Mouse (Mus musculus) ES-CJ7 (cell line): Measurements from ENCODE around the gene Dnajb1.

Experiments
- DNase-seq: peaks from one replicate; pipeline ENCODE4 v3.0.0; 2011; ENCODE audit warnings: low read depth, low spot score

The Dnajb1 gene

DNA sequence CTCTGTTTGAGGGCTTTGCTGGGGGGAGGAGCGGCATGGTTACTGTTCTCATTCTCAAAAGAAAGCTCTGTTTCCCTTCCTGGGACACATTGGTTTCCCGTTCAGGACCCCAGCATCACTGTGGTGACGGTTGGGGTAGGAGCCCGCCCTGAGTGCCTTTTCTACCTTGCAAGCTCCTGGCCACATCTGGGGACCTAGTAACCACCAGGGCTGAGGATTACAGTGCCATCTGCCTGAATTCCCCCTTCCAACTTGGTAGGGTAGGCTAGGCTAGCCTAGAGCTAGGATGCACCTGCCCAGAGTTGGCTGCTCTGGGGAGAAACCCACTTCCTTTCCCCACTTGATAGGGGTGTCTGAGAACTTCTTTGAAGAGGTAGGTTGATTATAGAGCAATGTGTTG, 3.9 kb downstream of the Dnajb1 start:
- DNase-seq, result no peak

DNA sequence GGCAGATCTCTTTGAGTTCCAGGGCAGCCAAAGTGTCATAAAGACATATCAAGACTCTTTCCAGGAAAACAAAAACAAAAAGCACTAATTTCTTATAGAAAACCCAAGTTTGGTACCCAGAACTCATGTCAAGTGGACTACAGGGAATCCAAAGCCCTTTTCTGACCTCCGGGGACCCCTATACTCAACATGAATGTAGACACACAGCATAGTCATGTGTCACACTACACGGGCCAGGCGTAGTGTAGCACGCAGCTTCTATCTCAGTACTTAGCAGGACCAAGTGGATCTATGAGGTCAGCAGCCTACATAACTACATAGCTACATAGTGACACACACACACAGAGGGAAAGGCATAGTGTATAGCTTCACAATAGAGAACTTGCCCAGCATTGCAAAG, 5.7 kb downstream of the Dnajb1 start:
- no peak for DNase-seq

DNA sequence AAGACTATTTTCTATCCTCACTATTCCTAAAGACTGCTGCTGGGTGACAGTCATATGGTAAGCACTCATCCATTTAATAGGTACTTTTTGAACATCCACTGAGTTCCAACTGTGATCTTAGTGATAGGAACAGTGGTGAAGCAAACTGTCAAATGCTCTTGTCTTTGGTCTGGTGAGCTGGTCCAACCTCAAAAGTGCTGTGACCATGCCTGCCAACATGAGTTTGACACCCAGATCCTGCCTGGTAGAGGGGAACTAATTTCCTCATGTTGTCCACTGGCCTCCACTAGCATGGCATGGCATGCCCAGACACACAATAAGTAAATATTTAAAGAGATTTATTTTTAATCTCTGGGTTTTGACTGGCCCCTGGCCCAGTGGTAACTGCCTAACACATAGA, 8.6 kb downstream of the Dnajb1 start:
- DNase-seq, result no peak

DNA sequence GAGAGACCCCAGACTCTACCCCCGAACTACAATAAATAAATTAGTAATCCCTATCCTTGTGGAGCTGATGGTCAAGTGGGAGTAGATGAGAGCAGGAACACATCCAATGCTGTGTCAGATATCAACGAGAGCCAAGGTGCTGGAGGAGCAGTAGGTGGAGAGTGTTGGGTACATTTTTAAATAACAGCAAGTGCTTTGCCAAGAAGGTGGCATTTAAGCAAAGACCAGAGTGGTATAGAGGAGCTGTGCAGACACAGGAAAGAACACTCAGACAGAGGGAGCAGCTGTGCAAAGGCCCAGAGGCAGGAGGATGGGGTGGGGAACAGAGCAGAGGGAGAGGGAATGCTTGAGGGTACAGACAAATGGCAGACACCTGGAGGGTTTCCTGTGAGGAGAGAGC, 9.1 kb downstream of the Dnajb1 start:
- DNase-seq, result no peak

DNA sequence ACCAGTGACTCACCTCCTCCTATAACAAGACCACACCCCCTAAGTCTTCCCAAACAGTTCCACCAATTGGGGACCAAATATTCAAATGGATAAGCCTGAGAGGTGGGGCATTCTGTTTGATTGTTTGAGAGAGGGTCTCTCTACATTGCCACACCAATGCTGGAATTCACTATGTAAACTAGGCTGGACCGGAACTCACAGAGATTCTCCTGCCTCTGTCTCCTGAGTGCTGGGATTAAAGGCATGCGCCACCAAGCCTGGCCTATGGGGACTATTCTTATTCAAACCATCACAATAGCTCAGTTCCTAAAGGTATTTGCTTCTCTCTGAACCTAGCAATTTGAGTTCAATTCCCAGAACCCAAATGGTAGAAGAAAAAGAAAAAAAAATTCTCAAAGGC, 10.6 kb downstream of the Dnajb1 start:
- peak; percentile 55 for DNase-seq

DNA sequence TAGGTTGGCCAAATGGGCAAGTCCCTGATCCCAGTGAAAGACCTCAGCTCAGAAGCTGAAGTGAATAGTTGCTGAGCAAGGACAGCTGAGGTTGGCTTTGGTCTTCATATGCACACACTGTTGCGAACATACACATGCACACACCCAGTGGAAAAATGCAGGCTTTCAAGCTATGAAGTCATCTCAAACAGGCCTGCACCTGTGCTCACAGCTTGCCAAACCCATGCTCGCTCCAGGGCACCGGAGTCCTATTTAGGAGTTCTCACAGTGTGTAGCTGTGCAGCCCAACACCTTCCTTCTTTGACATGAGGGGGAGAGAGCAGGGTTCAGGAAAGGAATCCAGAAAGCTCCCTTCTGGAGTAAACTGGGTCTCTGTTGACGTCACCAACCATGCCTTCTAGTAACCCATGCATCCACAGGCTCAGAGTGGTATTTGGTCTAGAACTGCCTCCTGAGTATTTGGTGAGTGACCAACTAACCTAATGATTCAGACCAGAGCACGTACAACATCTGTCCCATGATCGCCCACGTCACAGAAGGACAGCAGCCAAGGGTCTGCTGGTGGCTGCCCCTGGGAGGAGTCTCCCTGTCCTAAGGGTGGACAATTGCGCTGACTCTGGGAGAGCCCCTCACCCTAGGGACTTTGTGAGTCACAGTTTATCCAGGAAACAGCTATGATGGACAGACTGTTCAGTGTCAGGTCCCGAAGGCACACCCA, 11.7 kb downstream of the Dnajb1 start:
- peak; percentile 8 for DNase-seq

DNA sequence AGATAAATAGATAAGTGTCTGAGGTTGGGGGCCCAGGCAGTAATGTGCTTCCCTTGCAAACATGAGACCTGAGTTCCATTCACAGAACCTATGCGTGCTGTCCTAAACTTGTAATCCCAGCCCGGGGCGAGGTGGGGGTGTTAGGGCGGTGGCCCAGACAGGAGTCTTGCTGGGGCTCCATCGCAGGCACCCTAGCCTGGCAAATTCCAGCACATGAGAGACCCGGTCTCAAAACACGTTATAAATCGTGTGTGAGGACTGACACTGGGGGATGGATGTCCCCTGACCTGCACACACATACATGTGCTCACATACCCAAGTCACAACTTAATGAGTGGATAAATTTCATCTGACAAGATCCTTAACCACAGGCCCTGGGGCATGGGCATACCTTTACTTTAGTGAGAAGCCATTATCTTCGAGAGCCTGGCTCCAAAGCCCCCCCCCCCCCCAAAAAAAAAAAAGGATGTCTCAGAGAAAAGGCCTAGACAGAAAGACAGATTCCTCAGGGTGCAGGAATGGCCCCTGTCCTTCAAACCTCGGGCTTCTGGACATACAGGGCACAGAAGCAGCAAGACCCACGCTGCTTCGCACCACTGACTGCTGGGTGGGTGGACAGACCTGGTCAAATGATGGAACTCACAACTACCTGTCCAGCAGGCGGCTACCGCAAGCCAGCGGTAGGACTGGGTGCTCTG, 13.8 kb downstream of the Dnajb1 start:
- DNase-seq, result no peak

DNA sequence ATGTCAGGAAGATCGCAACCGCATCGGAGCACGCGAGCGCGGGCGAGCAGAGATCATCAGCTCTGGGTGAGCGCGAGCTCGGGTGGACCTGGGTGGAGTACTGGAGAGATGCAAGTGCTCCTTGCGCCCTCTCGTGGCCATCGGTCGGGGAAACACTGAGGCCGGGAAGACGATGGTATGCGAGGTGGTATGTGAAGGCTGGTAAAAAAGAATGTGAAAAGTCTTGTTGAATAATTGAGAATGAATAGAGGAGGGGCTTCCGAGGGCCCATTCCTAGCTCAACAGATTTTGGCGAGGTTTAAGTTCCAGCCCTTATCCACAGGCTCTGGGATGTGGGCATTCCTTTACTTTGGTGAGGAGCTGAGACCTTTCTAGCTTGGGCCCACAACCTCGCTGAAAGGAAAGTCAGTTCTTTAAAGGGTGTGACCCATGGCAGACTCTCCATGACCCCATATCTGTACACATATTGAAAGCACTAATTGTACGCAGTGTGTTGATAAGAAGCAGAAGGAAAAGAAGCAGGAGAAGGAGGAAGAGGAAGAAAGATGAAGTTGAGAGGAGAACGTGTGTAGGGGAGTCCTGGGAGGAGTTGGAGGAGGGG, 14.5 kb downstream of the Dnajb1 start:
- DNase-seq, result peak; percentile 88

DNA sequence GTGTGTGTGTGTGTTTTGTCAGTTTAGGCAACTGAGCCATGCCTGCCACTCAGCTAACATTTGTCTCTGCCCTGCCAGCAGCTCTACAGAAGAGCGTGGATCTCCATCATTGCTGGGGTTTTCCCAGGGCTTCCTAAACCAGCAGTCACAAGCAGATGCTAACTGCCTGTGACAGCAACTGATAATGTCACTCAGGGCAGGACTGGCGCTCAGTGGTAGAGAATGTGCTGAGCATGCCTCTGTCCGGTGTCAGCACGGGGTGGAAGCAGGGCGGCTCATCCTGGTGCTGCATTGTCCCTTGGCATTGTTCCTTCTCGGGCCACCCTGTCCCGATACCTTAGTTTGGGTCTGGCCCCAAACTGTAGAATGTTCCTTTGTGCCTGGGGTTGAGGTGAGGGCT, 15.6 kb downstream of the Dnajb1 start:
- DNase-seq, result peak; percentile 8

DNA sequence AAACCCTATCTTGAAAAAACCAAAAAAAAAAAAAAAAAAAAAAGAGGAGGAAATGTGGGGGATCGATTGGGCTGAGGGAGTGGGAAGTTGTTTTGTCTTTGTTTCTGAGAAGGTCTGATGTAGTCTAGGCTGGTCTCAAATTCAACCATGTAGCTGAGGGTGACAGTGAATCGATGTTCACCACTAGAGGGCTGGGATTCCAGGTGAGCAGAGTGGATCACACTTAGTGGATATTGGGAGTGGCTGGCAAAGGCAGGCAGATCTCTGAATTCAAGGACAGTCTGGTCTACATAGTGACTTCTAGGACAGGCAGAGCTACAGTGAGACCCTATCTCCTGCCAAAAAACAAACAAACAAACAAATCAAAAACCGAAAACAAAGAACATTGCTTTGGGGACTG, 16.7 kb downstream of the Dnajb1 start:
- DNase-seq, result no peak

DNA sequence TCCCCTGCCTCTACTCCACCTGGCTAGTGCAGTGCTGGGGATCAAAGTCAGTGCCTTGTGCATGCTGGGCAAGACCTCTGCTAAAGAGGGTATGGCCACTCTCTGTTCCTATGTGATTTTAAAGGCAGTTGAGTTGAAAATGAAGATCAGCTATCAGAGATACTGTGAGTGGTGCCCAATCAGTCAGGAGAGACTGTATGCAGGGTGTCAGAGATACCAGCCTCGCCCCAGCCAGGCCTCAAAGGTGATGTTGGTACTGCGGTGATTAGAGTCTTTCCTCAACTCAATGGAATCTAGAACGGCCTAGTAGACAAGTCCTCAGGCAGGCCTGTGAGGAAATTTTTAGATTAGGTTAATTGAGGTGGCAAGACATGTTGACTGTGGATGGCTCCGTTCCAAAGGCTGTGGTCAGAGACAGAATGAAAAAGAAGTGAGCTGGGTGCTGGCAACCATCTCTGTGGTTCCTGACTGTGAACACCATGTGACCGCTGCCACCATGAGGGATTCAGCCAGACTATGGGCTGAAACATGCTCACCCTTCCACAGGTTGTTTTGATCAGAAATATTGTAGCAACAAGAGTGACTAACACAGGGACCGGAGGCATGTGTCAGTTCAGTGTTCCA, 17.8 kb downstream of the Dnajb1 start:
- peak; percentile 1 for DNase-seq

DNA sequence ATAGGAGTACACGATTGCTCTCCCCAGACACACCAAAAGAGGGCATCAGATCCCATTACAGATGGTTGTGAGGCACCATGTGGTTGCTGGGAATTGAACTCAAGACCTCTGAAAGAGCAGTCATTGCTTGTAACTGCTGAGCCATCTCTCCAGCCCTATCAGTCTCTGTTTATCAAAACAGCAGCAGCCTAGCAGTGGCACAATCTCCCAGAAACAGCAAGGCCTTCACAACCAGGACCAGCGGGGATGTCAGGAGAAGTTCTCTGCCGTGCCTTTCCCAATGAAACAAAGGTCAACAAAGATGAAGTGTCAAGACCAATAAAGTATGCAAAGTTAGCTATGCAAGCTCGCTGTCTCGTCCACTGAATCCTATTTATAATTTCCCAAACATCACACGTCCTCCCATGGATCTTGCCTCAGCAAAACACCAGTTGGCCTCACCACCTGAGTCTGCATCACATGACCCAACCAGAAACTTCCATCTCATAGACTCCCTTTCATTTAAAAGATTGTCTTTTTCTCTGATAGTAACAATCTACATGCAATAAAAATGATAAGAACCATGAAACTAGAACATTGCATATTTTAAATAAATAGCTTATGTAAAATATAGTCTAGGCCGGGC, 24.2 kb downstream of the Dnajb1 start:
- peak; percentile 1 for DNase-seq

DNA sequence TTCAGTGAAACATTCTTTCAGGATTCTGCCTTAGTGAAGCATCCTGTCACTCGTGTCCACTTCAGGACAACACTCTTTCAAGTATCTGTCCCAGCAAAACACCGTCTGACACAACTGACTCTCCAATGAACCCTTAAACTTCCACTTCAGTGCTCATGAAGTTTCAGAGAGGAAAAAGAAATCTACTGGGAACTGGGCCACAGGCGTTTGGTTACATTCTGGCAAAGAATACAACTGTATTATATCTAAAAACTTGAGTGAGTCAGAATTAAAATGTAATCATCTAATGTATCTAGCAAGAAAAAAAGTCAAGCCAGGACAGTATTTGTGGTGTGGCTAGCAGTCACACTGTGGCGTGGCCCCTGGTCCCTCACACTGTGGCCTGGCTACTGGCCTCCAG, 30.9 kb downstream of the Dnajb1 start:
- DNase-seq, result no peak

DNA sequence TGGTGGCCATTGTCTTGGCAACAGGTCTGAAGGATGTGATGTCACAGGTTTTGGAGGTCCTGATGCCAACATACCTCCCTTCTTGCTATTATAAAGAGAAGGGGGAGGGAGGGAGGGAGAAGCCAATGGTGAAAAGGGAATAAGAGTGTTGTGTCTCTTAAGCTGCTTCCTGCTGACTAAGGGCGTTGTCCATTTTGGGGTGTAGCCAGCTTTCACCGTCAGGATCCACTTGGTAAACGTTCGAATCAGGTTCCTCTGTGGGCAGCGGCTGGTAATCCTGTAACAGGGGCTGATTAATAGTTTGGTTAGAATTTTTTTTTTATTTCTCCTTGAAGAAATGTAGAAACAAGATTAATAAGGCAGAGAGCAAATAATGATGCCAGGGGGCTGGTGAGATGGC, 31.7 kb downstream of the Dnajb1 start:
- DNase-seq, result peak; percentile 19

DNA sequence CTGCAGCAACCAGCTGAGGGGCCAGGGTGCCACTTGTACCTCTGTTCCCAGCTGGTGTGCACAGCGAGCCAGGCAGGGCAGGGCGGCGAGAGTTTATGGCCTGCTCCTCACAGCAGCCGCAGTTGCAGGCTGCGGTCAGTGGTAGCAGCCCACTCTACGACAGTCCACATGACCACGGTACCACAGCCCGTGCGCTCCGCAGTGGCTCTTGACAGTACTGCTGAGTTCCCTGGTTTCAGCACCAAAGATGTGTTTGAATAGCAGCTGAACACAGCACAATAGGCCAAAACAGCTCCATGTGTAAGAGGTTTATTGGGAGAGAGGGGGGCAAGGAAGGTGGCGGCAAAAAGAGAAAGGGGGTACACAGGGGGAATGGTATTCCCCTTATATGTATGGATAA, 39.5 kb downstream of the Dnajb1 start:
- DNase-seq, result peak; percentile 45

DNA sequence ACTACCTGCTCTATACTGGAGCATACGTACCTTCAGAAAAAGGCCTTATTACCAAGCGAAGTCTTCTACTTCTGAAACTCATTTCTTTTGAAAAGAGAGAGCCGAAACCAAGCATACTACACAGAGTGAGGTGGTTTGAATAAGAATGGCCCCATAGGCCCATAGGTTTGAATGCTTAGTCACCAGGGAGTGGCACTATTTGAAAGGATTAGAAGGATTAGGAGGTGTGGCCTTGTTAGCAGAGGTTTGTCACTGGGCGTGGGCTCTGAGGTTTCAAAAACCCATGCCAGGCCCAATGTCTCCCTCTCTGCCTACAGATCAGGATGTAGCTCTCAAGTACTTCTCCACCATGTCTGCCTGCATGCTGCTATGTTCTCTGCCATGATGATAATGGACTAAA, 40.0 kb downstream of the Dnajb1 start:
- peak; percentile 52 for DNase-seq

DNA sequence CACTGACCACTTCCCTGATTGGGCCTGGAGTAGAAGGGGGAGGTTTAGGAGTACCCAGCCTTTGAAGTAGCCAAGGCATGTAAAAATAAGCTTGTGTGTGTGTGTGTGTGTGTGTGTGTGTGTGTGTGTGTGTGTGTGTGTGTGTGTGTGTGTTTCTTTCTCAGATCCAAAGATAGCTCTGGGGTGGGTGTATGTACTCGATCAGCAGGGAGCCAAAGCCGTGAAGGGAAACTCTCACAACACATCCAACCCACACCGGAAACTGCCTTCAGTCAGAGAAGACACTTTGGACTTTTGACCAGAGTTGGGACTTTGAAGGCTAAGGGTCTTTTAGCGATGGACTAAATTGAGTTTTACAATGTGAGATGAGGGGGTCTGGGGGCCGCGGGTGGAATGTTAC, 41.7 kb downstream of the Dnajb1 start:
- DNase-seq, result peak; percentile 4

DNA sequence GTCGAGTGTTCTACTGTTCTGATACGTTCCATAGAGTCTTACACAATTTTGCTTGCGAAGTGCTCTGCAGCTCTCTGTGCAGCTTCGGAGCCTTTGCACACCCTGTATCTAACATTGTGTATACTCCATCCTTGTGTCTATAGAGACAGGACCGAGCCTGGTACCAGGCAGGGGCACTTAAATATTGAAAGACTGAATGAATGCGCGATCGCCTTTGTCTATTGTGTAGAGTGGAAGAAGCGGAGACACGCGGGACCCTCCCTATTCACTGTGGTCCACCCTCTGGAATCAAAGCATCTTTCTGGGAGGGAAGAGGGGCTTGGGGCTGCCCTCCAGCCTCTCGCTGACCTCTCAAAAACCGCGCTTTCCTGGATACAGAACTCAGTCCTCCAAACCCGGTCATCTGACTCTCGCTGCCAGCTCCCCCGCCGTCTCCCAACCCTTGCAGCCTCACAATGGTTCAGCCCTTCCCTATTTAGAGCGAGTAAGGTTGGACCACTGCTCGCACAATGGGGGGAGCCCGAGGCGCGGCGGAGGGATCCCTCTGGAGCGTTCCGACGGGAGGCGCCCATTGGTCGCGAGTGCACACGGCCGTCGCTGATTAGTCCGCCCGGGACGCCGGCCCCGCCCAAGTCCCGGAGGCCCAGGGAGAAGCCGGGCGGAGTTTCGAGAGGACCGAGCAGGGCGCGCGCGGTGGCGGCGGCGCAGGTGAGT, 44.2 kb downstream of the Dnajb1 start, which contains the start of gene Gipc1:
Gene Gipc1 (plus strand): TSS at position 648 of the 714 bp plus-strand sequence.
- DNase-seq, result peak; percentile 99

DNA sequence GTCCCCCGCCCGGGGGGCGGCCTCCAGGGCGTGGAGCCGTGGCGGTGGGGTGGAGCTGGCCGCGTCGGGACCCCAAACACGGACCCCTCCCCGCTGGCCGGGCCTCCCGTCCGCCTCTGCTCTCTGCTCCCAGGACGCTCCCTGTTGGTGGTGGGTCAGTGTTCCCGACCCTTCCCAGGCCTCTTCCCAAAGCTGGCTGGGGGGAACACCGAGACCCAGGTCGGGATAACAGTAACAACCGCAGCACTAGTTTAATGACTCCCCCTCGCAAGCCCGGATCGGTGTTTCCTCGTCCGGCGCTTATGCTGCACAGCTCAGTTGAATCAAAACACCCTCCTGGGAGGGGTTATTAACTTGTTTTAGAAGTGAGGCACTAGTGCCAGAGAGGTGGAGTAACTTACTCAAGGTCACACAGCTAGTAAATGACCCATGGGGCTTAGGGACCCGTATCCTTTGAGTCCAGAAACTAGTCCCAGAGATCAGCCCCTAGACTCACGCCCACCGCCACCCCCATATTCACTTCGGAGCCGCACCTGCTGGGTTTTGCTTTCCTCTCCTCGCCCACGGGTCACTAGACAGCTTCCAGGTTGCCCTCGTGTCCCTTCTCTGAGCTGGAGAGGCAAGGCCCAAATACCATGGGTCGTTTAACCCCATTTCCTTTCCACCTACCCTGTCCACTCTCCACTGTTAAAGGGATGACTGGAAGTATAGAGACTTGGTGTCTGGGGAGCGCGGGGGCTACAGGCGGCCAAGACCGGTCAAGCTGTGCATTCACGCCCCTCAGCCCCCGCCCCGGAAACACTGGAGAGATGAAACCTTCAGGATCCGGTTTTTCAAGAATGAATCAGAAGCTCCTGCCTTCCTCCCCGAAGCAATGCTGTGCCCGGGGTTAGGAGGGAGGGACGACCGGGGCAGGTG, 45.0 kb downstream of the Dnajb1 start:
- DNase-seq, result peak; percentile 53

DNA sequence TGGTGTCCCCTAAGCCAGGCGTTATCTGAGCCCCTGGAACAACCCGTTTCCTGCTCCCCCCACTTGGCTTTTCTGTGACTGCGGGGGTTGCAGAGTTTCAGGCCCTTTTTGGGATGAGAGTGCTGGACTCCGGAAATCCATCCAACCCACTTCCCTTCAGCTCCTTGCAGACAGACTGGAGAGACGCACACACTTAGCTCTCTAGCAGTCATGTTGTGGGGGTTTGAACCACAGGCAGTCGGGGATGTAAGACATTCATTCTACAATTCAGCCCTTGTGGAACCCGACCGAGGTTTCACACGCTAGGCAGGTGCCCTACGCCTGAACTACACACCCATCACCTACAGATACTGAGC, 45.6 kb downstream of the Dnajb1 start:
- DNase-seq, result peak; percentile 33
